Mouse (Mus musculus) heart, postnatal 4 days (tissue): ENCODE data around the gene Pkig. TPM values are rescaled to one million over a fixed set of nuclear protein-coding genes. Genes with fewer than 3 reads are reported as not detected.

Source experiments
- DNase-seq: peaks from one replicate; pipeline ENCODE4 v3.0.0; 2021
- total RNA-seq, 2 experiments: library from RNA; stranded (reverse); gene quantifications; 2 replicates each; pipeline ENCODE4 v1.2.3; 2021

The Pkig gene
- total RNA-seq, 2 experiments from 2014 or later = 204 to 207 TPM

GRCm38 (mm10) chr2:163711368-163711868 is 53.2 kb downstream of the Pkig start:
- no peak for DNase-seq

GRCm38 (mm10) chr2:163712473-163712872 is 54.3 kb downstream of the Pkig start:
- no peak for DNase-seq

DNA sequence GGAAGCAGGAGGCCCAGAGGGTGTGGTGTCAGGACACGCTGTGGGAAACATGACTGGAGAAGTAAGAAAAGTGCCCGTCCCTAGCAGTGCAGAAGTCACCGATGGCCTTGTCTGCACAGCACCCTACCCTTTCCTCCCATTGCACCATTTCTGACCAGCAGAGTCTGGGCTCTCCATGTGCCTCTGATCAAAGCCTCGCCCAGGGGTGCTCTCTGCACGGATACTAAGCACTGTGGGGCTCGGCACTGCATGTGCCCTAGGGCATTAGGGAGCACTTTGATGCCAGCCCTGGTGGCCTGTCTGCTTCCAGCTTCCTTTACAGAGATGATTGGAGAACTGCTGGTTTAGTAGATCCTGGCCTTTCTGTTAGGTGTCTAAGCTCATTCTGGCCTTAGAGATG is 54.7 kb downstream of the Pkig start:
- DNase-seq = no peak

DNA sequence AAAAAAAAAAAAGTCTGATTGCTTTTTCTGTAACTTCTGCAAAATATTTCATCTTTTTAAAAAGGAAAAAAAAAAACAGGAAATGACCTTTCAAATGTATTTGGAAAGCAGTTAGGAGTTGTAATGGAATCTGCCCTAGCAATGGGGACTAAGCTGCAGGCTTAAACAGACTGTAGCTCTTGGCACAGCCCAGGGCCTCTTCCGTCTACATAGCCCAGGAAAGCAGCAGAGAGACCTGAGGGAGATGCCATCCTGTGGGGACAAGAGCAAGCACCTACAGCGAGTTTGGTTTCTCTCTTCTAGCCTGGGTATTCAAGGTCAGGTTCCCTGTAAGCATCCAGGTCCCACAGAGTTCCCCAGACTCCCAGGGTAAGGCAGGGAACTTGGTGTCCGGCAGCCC is 55.2 kb downstream of the Pkig start:
- DNase-seq = no peak

- no peak for DNase-seq
Observed at GRCm38 (mm10) chr2:163716448-163716847, 58.3 kb downstream of the Pkig start.

GRCm38 (mm10) chr2:163716853-163717252 is 58.7 kb downstream of the Pkig start:
- DNase-seq = no peak

DNA sequence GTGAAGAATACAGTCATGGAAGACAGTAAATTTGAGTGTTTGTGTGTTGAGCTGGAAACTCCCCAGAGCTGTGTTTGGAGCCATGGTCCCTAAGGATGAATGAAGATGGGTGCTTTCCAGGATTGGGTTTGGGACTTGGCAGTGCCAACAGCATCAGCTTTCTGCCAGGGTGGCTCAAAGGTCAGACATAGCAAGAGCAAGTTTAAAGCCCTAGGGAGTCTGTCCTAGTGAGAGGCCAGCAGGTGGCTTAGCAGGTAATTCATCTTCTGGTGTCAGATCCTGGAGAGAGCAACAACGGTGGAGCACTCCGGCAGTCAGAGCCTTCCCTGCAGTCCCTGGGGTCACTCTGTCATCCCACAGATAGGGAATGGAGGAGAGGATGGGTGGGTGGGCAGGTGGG is 60.3 kb downstream of the Pkig start:
- DNase-seq = no peak

DNA sequence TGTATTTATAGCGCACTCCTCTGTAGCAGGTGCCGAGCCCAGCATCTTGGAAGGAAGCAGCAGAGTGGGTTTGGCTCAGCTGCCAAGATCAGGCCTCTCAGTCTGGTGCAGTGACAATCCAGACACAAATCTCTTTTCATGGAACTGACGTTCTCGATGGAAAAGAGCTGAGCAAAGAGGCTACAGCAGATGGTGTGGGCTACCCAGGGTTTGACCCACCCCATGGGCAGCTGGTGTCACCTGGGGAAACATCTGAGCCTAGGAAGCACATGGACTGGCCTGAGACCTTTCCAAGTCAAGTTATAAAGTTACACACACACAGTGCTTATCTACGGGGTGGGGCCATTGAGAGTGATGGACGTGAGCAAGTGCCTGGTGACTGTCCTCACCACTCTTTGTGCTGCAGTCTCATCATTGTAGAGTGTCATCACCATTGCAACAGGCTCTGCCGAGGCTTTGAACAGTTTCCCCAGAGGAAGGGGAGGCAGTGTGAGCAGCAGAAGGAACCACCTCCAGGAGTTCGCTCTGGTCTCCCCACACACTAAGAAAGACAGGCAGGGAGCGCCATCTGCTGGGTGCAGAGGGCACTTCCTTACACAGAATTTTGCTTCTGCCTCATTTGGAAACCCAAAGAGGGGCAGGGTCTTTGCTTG is 60.9 kb downstream of the Pkig start:
- peak; percentile 89 for DNase-seq

- DNase-seq = no peak
Observed at GRCm38 (mm10) chr2:163719616-163720015, 61.4 kb downstream of the Pkig start.

- DNase-seq = peak; percentile 72
Observed at GRCm38 (mm10) chr2:163722550-163722949, 64.4 kb downstream of the Pkig start.

DNA sequence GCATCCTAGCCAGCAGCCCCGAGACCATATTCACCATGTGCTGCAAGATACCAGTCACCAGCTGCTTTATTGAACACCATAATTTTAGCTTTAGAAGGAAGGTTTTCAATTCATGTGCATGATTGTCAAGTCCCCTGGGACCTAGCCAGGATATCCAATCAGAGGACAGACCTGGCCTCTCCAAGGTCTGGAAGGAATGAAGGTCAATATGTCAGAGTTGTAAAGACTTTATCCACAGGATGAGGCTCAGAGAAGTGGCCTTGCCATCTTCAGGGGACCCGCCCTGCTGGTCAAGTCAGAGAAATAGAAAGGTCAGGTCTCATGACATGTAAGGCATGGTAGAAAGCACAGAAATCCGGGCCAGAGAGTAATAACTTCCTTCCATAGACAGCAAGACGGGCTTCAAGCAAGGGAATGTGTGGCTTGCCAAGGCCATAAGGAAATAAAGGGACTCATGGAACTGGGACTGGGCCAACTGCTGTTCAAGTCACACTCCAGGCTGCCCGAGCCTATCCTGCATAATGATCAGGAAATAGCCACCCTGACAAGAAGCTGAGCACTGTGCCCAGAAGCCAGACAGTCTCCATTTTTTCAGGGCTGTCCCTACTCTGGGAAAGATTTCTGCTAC is 68.7 kb downstream of the Pkig start:
- DNase-seq = no peak

DNA sequence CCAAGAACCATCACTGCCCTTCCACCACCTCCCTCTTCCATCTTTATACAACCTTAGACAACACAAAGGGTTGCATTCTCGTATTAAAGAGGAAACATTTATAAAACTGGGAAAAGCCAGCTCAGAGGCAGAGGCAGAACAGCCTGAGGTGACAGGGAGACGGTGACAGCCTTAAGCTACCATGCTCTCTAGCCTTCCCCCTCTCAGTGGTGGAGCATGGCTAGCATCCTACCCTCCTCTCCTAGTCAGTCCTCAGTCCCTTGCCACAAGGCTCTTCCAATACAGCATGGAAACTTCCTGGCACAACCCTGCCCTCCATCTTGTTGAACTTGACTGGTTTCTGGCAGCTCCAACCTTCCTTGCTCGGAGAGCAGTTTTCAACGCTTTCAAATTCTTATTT is 70.1 kb downstream of the Pkig start:
- no peak for DNase-seq

DNA sequence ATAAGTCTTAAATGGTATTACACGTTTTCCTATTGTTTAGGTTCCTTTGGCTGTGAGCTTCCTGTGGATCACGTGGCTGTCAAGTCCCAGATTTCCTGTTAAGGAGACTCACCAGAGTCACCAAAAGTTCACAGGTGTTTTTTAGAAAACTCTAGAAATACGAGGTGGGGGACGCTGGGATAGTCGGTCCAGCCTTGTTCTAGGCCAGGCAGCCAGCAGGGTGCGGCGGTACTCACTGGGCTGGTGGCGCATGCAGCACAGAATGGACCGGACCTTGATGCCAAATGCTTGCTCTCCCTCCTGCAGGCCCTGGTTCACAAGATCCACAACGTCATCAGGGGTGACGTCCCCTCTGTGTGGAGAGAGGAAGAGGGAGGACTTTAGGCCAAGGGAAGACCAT is 73.8 kb downstream of the Pkig start:
- DNase-seq = no peak

DNA sequence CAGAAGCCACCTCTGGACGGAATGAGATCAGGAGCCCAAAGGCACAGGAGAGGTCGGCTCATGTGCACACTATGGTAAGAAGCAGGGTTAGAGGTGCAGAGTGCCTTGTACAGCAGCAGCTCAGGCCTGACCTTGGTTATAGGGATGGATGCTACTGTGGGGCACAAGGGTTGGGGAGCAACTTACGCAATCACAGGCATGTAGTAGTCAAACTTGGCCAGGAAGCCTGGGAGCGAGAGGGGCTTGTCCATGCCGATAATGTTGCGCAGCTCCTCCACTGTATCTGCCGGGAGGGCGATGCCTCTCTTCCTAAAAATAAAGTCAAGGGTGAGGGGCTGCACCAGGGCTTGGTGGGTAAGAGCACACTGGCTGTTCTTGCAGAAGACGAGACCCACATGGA is 77.0 kb downstream of the Pkig start:
- no peak for DNase-seq

GRCm38 (mm10) chr2:163735980-163736379 is 77.8 kb downstream of the Pkig start:
- DNase-seq = peak; percentile 74

DNA sequence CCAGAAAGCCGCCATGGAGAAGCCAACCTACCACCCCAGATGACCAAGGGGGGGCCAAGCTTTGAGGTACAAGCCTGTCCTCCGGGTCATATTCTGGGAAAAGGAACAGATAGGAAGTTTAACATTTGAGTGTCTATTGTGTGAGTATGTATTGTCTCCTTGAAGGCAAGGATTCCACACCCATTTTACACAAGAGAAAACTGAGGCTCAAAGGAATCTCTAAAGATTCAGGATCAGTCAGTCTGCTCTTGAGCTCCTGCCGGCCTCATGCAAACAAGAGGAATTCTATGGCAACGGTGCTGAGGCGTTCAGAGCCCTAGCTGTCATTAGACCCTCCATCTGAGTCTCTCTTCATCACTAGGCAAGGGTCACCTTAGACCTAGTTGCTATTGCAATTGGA is 84.5 kb downstream of the Pkig start:
- DNase-seq = no peak

DNA sequence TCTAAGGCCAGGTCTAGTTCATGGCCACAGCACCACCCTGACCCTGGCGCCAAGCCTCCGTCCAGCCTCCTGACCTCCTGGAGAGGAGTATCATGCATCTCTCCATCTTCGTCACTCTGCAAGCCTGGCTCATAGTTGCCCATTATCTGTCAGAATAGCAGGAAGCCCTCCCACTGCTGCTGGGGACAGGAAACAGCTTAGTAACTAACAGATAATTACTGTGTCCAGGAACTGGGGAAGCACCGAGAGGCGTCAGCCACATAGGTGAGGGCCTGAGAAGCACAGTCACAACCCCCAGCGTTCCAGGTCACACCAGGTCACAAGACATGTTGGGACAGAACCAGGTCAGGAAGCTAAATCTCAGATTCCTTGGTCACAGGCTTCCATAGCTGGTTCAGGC is 85.2 kb downstream of the Pkig start:
- DNase-seq = no peak

- DNase-seq = no peak
Observed at GRCm38 (mm10) chr2:163744801-163745570, 86.8 kb downstream of the Pkig start.

DNA sequence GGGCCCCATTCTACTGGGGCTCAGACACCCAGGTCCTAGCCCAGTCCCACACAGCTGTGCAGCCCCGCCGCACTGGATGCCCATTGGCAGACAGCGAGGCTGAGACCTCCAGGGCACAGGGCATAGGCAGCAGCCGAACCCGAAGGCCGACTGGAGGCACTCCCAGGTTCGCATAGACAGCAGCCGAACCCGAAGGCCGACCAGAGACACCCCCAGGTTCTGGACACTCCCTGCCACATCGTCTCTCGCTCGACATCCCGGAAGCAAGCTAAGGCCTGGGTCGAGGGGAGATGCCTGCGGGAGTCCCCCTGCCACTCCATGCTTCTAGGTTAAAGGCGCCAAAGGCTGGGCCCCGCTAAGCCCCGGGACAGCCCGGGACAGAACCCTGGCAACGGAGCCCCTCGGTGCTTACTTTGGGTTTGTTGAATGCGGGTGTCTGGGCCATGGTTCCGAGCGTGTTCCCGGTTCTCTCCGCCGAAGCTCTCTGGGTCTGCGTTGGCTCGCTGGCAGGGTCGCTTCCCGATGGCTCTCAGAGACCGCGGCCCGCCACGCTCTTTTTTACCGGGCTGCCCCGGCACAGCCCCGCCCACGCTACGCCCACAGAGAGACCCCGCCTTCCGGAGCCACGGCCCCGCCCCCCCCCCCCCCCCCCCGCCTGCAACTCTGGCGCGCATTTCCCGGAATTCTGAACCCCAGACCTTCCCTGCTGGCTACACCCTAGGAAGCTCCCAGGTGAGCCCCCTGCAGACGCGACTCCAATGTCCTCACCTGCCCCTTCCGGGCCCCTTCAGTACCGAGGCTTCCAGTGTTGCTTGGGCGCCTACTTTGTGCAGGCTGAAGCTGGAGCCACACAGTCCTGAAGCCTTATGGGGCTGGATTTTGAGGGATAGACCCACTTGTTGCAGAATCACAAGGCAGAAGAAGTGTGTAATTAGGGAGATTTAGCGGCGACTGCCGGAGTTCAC is 91.7 kb downstream of the Pkig start, which contains the start of gene Ada:
Gene Ada, minus strand, starts transcription at position 593 of the 965 bp plus-strand sequence.
- DNase-seq = peak; percentile 70

DNA sequence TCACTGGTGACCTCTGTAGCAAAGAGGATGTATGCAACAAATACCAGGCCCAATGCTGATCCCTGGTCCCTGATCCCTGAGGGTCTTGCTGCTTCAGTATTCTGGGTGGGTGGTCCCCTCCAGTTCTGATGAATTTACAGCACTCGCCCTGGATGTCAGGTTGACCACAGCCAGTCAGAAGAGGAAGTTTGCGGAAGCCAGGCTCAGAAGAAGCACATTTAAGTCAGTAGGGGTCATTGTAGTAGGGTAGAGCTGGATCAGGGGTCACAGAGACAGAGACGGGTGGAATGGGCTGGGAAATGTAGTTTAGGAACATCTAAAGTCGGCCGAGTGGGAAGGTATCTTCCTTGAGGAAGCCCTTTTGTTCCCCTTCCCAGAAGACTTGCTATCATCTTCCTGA is 96.0 kb downstream of the Pkig start:
- no peak for DNase-seq

DNA sequence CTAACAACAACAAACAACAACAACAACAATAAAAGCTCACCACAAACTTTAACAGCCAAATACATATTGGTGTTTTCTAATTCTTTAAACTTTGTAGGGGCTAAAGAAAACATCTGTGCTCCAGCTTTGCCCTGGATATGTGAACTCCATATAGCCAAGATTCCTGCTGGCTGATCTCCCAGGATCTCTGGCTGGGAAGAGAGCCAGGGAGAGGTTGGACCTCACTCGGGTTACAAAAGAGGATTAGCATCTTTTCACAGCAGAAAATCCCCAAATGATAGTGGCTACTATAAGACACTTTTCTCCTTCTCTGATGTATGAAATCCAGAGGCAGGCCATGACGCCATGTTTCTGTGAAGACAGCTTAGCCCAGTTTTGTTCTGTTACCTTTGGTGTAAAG is 98.5 kb downstream of the Pkig start:
- DNase-seq = peak; percentile 68

DNA sequence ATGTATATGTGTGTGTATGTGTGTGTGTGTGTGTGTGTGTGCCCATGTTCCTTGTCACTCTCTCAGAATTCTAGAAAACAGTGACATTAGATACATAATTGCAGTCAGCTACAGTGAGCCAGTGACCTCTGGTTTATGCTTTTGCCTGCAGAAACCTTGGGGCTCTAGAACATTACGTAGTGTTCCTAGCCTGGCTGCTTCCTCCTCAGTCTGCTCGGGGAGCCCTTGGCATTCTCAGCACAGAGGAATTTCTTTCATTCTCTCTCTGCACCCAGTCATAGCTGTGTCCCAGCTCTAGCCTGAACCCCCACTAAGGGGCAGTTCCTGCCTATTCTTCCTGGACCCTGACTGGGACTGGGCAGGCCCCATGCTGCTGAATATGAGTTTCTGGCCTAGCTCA is 100.0 kb downstream of the Pkig start:
- no peak for DNase-seq
